Mouse (Mus musculus) left cerebral cortex, postnatal 14 days (tissue): Measurements from ENCODE around the gene Evi5. TPM values are rescaled to one million over a fixed set of nuclear protein-coding genes. Genes with fewer than 3 reads are reported as not detected.

Experiments used
- DNase-seq, 2 experiments: peaks; one replicate each; pipeline ENCODE4 v3.0.0; 2021 to 2022; ENCODE audit warnings: low spot score in 2 of 2, mixed read lengths in 1 of 2
- intact Hi-C: fragments of 180-260 bp; cut with DNase I; formaldehyde crosslinking; loops from one replicate; pipeline ENCODE4 v1.15.1; 2025
- total RNA-seq, 2 experiments: library from RNA; stranded (reverse); gene quantifications; 2 replicates each; pipeline ENCODE4 v1.2.3; 2021

Evi5 gene
- total RNA-seq, 2 experiments from 2014 or later: 65.6 to 73.0 TPM

DNA sequence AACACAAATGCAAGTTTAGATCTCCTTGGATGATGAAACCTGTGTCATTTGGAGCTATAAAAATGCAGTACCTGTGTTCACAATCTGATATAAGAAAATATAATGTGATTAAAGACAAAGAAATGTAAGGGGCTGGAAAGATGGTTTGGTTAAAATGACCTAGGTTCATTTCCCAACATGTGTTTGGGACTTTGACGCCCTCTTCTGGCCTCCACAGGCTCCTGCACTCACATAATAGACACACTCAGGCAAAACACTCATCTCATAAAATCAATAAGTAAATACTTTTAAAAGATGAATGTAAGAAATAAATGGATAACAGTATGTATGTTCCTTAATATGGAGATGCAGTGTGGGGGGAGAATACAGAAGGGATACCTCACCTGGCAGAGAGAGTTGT lies 2.1 kb upstream of the Evi5 start:
- intact Hi-C loops: no loop called here
- no peak for DNase-seq

DNA sequence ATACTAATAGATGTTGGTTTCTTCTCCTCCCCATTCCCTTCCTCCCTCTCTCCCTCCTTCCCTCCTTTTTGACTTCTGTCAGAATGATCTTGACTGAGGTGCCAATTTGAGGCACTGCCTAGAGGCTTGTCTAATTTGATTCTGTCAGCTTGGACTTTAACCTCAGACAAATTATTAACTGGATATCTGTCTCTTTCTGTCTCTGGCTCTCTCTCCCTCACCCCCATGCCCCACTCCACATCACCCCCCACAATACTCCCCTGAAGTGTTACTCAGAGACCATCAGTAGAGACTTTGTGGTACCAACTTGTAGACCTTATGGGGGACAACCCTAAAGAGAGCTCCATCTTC lies 329 bp upstream of the Evi5 start:
- no peak for DNase-seq
- intact Hi-C loops: no loop called here

DNA sequence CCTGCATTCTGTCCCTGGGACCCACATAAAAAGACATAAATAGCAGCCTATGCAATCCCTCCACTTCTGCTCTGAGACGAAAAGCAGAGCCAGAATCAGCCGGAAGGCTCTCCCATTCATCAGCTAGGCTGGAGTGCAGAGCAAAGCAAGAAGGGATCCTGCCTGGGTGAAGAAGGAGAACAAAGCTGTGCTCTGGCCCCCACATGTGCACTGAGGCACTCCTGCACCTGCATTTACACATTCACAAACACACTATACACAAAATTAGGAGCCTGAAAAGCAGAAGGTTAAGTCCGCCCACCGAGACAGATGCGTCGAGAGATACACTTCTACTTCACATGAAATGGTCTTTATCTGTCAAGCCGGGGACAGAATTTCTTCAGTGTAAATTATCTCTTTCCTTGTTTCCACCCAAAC lies 1.0 kb downstream of the Evi5 start:
- DNase-seq: peak in 1 of 2 experiments; percentile 31
- intact Hi-C loops: no loop called here

DNA sequence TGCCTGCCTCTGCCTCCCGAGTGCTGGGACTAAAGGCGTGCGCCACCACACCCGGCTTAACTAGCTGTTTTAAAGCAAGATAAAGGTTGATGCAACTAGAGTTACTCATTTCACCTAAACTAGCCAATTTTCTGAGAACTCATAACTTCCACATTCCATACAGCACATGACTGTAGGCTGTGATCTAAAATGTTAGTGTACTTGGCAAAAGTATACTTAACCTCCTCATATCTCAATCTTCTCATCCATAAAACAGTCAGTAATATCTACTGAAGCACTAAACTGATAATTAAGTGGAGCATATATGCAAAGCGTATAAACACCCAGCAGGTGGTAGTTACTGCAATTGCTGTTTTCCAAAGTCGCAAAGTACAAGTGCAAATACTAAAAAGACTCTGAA lies 1.6 kb downstream of the Evi5 start:
- intact Hi-C loops: no loop called here
- DNase-seq: no peak

DNA sequence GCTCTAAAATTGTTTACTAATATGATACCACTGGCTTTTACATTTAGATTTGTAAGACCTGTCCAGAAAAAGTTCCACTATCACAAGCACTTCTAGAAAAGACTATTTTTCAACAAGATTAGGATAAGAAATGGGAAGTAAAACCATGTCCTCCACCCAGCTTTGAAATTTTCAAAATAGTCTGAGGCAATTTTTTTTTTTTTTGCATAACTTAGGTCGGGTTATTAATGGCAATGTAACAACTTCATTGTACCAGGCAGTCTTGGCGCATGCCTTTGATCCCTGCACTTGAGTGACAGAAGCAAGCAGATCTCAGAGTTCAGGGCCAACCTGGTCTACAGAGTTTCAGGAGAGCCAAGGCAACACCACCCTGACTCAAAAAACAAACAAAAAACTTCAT lies 5.2 kb downstream of the Evi5 start:
- intact Hi-C loops: loop anchor here (5.0 kb wide), 1 partner anchor 33 kb away; the partner anchor contains the start of gene Rpl5
- DNase-seq: no peak

DNA sequence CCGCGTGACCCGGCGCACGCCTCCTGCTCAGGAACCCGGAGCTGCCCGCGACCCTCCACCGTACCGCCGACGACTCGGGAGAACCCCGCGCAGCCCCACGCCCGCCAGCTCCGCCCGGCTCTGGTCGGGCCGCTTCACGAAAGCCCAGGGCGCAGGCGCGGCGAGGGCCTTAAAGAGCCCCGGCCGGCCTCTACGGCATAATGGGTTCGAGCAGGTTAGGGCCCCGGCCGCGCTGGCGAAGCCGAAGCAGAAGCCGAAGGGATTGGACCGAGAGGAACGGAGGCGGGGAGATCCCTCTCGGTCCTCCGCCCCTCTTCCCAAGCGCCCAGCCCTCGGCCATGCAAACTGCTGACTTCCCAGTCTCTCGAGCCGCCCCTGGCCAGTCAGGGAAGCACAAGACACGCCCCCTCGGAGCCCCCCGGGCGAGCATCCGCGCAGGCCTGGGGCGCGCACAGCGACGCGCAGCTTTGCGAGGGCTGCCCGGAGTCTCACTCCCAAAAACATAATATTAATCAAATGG lies 5.9 kb downstream of the Evi5 start:
- peak; percentile 80 to 86 for DNase-seq
- intact Hi-C loops: loop anchor here (5.0 kb wide), 1 partner anchor 33 kb away; the partner anchor contains the start of gene Rpl5

DNA sequence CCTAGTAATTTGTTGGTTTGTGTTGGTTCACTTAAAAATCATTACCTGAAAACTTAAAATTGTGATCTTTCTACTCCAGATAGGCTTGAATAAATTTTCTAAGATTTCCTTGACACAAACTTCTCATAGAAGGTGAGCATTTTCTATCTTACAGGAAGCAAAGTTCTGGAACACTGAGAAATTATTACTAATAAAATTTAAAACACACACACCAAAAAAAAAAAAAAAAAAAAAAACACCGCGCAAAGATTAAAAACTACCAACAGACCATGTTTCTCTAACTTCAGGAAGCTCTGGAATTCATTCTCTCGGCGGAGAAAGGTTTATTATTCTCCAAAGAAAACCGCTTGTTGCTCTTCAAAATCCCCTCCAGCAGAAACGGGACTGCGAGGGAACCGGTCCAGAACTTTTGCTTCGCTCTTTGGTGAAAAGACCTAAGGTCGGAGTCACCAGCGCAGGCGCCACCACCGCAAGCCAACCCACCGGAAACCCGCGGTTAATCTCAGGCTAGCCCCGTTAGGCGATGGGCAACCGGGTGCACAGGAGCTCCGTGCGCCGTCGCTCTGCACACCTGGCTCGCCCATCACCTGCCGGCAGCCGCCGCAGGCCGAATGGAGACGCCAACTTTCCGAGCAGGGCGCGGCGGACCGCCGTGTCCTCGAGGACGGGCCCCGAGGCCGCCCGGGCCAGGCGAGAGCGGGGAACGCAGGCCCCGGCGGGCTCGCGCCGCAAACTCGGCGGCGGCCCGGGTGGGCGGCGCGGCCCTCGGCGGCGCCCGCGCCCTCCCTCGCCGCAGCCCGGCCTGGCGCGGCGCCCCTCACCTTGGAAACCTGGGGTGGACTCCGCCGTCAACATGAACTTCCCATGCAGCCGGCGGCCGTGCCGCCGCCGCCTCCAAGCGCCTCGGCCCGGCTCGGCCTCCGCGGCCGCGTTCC lies 6.7 kb downstream of the Evi5 start:
- DNase-seq: peak in 1 of 2 experiments; percentile 40
- intact Hi-C loops: loop anchor here (5.0 kb wide), 1 partner anchor 34 kb away; the partner anchor contains the start of gene Rpl5

DNA sequence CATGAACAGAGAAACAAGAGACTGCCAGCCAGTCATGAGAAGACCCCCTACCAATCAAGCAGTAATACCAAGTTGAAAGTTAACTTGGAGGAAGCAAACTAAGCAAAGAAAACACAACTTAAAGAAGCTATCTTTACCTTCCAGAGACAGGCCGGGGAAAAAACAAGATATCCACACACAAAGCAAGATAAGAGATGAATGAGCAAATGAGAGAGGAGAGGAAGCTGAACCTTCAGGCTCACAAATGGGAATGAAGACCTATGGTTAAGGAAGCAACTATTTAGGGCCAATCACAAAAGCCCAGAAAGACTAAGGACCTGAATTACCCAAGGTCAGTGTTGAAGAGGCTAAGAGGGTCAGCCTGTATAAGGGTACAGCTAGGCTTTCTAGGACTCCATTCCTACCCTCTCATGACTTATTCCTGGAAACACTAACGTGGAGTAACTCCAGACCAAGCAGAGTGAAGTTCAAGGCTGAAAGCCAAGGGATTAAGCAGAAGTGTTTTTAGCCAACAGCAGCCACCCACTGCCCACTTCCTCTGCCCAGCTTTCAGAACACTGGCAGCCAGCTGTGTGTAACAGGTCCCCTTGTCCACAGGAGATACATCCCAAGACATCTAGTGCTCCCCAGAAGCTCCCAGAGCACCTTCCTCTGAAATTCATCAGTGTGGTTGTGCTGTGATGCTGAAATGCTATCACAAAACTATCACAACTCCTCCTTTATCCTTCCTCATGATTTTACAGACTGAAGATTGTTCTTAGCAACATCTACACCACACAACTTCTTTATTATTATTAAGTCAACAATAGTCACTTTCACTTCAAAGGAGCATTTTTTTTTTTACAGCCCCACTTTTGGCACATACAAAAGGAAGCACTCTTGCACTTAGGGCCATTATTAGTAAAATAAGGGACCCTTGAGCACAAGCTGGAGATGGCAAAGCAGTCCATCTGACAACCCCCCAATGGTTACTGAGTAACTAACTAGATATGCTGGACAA lies 8.5 kb downstream of the Evi5 start:
- DNase-seq: no peak

DNA sequence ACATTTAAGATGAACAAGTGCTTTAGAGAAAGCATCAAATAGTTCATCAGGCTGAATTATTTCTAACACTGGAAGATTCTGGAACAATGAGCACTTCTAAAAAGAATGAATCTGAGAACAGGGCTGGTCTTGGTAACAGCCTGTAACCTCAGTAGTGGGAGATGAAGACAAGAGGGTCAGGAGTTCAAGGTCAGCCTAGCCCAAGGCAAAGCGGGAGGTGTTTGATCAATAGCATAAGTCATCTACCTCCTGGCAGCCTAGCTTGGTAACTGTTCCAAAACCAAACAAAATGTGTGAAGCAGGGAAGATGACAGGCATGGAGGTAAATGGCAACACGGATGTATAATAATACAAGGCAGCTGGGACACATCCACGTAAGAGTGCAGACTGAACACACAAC lies 10.9 kb downstream of the Evi5 start:
- intact Hi-C loops: no loop called here
- no peak for DNase-seq

More for the DNA sequence above, 8.5 kb downstream of the Evi5 start:
- intact Hi-C loops: loop anchor here (5.0 kb wide), 1 partner anchor 36 kb away; the partner anchor contains the start of gene Rpl5

DNA sequence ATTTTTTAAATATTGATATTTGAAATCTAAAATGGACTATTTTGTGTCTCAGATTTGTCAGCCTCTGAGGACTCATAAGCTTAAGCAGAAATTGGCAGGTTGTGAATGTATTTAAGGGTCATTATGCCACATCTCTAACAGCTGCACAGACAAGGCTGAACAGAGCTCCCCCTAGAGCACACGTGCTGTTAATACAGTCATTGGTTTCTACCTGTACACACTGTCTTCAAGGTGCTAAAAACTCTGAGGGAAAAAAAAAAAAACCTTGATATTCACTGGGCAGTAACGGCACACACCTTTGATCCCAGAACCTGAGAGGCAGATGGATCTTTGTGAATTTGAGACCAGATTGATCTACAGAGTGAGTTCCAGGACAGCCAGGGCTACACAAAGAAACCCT lies 15.9 kb downstream of the Evi5 start:
- DNase-seq: no peak
- intact Hi-C loops: no loop called here

DNA sequence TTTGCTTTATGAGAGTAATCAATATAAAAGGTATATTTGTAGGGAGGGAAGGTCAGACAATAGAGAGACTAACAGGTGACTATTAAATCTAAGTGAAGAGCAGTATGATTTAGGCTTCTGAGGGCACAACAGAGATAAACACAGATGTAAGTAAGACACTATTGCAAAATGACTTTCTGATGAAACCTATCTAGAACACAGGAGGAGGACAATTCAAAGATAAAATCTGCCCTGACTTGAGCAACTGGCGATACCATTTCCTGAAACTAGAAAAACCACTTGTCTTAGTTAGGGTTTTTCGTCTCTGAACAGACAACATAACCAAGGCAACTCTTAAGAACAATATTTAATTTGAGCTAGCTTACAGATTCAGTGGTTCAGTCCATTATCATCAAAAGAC lies 19.4 kb downstream of the Evi5 start:
- DNase-seq: no peak
- intact Hi-C loops: no loop called here

DNA sequence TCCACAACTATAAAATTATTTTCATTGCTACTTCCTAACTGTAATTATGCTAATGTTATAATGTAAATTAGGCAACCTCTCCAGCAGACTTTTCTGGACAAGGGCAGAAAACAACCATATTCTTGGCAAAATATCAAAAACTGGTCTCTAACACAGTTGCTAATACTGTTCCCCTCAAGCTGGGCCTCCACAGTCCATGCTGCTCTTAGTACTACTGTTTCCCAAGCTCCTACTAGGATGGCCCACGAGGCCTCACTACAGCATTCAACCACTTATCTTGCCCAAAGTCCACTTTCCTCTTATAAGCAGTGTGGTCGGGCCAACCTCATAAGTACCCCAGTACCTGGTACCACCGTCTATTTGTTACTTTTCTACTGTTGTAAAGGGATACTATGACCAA lies 20.4 kb downstream of the Evi5 start:
- DNase-seq: no peak
- intact Hi-C loops: no loop called here

DNA sequence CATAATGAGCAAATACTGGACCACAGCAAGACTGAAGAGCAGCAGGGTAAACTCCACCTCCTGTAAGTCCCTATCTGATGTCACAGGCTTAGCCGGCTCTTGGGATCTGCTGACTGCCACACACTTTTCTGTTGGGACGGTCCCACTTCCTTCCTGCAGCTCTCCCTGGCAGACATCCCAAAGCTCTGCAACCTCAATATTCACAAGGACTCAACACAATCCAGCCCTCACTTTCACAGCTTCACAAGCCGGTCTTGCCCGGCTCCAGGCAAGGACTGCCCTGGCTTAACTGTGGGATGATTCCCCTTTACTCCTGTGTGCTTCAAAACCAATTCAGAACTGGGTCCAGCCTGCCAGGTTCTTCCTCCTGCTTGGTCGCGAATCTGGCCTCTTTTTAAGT lies 21.1 kb downstream of the Evi5 start:
- intact Hi-C loops: no loop called here

DNA sequence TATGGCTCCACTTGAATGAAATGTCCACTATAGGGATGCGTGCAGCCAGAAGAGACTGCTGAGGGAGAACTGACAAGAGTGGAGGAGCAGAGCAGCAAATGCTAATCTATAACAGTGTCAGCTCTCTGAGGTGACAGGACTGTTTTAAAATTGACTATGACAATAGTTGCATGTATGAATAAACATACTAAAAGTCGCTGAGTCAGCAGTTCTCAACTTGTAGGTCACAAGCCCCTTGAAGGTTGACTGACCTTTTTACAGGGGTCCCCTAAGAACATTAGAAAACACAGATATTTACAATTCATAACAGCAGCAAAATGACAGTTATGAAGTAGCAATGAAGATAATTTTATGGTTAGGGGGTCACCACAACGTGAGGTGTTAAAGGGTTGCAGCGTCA lies 25.9 kb downstream of the Evi5 start:
- no peak for DNase-seq
- intact Hi-C loops: no loop called here

More for the DNA sequence above, 21.1 kb downstream of the Evi5 start:
- DNase-seq: peak in 1 of 2 experiments; percentile 19

DNA sequence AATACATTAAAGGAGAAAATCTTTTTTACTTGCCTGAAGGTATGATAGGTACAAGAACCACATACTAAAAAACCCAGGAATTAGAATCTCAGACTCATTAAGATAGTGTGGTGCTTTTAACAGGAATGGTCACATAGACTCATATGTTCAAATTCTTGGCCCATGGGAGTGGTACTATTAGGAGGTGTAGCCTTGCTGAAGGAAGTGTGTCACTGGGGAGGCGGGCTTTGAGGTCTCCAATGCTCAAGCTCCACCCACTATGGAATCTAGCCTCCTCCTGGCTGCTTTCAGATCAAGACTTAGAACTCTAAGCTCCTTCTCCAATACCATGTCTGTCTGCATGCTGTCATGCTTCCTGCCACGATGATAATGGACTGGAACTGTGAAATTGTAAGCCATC lies 27.1 kb downstream of the Evi5 start:
- intact Hi-C loops: no loop called here
- DNase-seq: no peak

DNA sequence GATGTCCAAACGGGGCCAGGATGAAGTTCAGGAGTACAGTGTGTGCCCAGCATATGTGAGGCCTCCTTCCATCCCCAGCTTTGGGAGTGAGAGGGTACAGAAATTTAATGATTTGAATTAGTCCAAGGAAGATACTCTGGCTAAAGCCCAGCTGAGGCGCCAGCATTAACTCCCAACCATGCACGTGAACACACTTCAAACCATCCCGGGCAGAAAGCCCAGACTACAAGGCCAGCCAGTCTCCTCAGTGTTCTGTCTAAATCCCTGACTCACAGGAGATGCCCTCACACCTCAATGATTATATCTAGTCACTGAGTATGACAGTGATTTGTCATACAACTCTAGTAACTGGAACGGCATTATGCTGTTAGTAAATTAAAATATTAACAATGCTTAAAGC lies 27.6 kb downstream of the Evi5 start:
- intact Hi-C loops: no loop called here
- DNase-seq: peak; percentile 19 to 20

DNA sequence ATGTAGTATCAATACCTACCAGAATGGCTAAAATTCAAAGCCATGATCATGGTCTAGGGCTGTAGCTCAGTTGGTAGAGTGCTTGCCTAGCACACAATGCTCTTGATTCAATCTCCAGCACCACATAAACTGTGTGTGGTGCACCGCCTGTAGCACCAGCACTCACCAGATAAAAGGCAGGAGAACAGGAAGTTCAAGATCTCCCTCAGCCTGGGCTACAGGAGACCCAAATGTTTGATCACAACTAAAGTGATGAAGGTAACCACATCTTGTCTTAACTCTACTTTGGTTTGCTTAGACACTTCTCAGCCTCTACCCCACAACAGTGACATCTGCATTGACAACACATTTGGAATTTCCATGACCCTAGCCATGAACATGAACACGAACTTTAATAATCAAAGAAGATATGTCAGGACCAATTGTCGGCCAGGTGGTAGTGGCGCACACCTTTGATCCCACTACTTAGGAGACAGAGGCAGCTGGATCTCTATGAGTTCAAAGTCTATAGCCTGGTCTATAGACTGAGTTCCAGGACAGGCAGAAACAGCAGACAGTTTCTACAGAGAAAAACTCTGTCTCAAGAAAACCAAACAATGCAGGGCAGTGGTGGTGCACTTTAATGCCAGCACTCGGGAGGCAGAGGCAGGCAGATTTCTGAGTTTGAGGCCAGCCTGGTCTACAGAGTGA lies 34.2 kb downstream of the Evi5 start:
- DNase-seq: no peak
- intact Hi-C loops: no loop called here

DNA sequence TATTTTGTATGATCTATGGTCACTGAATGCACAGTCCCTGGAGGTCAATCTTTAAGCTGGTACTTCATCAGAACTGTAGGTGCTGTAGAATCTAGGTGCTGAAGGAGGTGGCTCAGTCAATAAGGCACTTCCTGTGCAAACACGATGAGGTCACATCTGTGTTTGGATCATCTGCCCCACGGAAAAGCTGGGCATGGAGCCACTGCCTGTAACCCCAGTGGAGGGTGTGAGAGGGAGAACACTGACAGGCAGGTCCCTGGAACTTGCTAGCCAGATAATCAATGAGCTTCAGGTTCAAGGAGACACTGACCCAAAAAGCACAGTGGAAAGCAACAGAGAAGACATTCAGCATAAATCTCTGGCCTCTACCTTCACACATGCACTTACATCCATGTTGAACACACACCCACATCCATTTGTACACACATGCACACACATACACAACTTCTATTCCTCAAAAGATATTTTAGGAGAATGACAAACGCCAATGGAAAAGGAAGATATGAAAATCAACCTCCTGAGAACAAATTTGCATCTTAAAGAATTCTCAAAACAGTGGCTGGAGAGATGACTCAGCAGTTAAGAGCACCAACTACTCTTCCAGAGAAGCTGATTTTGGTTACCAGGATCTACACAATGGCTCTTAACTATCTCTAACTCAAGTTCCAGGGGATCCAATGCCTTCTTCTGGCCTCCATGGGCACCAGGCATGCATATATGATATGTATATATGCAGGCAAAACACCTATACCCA lies 35.8 kb downstream of the Evi5 start:
- intact Hi-C loops: no loop called here
- no peak for DNase-seq
